Mouse (Mus musculus): ENCODE results near the gene Zic4. TPM values are rescaled to one million over a fixed set of nuclear protein-coding genes. Genes with fewer than 3 reads are reported as not detected.

Gene Zic4
- polyA plus RNA-seq, 1 experiment from 2014 or later = 0.77 TPM

GRCm38 (mm10) chr9:91394211-91394646 lies 32.0 kb downstream of the Zic4 start:
- H3K4me1 ChIP-seq = no peaks in the 10 kb centered on the region
- H3K9ac ChIP-seq = no peak overlapping the region
- H3K27me3 ChIP-seq = peaks cover 97% of the 10 kb centered on the region
- H3K27ac ChIP-seq = no peak overlapping the region
- H3K9me3 ChIP-seq = no peaks in the 10 kb centered on the region
- H3K4me3 ChIP-seq = no peak overlapping the region
- under 1% methylated on average over 14 of the region's 14 CpGs for WGBS
- no peaks in the 10 kb centered on the region for H3K36me3 ChIP-seq
- no peak for ATAC-seq (ENCODE audit: insufficient number of reproducible peaks, insufficient read depth, low FRiP score, low TSS enrichment, low read depth)
- no peak overlapping the region for H3K4me2 ChIP-seq

GRCm38 (mm10) chr9:91395066-91395772 lies 33.0 kb downstream of the Zic4 start:
- no peak overlapping the region for H3K27ac ChIP-seq
- H3K4me3 ChIP-seq = no peak overlapping the region
- ATAC-seq (ENCODE audit: insufficient number of reproducible peaks, insufficient read depth, low FRiP score, low TSS enrichment, low read depth) = no peak
- no peaks in the 10 kb centered on the region for H3K4me1 ChIP-seq
- H3K9ac ChIP-seq = no peak overlapping the region
- no peaks in the 10 kb centered on the region for H3K9me3 ChIP-seq
- 7% methylated on average over 14 of the region's 14 CpGs for WGBS
- H3K27me3 ChIP-seq = peaks cover 97% of the 10 kb centered on the region
- no peak overlapping the region for H3K4me2 ChIP-seq
- no peaks in the 10 kb centered on the region for H3K36me3 ChIP-seq

GRCm38 (mm10) chr9:91399976-91400375 lies 37.8 kb downstream of the Zic4 start:
- H3K9me3 ChIP-seq = no peaks in the 10 kb centered on the region
- no peak overlapping the region for H3K4me3 ChIP-seq
- H3K27me3 ChIP-seq = peaks cover 98% of the 10 kb centered on the region
- WGBS = 9% methylated on average over 7 of the region's 7 CpGs
- no peaks in the 10 kb centered on the region for H3K4me1 ChIP-seq
- no peaks in the 10 kb centered on the region for H3K36me3 ChIP-seq
- H3K4me2 ChIP-seq = no peak overlapping the region
- no peak overlapping the region for H3K27ac ChIP-seq
- ATAC-seq (ENCODE audit: insufficient number of reproducible peaks, insufficient read depth, low FRiP score, low TSS enrichment, low read depth) = no peak
- no peak overlapping the region for H3K9ac ChIP-seq

GRCm38 (mm10) chr9:91400482-91401093 lies 38.4 kb downstream of the Zic4 start:
- WGBS = 6% methylated on average over 8 of the region's 8 CpGs
- Histone ChIP-seq H3K4me2 (no peak overlapping the region), H3K9ac (no peak overlapping the region), H3K4me1 (no peaks in the 10 kb centered on the region), H3K4me3 (no peak overlapping the region), H3K36me3 (no peaks in the 10 kb centered on the region), H3K27me3 (peaks cover 98% of the 10 kb centered on the region), H3K9me3 (no peaks in the 10 kb centered on the region), H3K27ac (no peak overlapping the region)
- ATAC-seq (ENCODE audit: insufficient number of reproducible peaks, insufficient read depth, low FRiP score, low TSS enrichment, low read depth) = no peak

- WGBS = 1% methylated on average over 10 of the region's 10 CpGs
- Histone ChIP-seq H3K4me2 (no peak overlapping the region), H3K27ac (no peak overlapping the region), H3K4me1 (no peaks in the 10 kb centered on the region), H3K9ac (no peak overlapping the region), H3K4me3 (no peak overlapping the region), H3K27me3 (peaks cover 98% of the 10 kb centered on the region), H3K36me3 (no peaks in the 10 kb centered on the region), H3K9me3 (no peaks in the 10 kb centered on the region)
- no peak for ATAC-seq (ENCODE audit: insufficient number of reproducible peaks, insufficient read depth, low FRiP score, low TSS enrichment, low read depth)
These were observed 39.3 kb downstream of the Zic4 start for GRCm38 (mm10) chr9:91401471-91401870.

- WGBS = 3% methylated on average over 13 of the region's 13 CpGs
- Histone ChIP-seq H3K4me2 (no peak overlapping the region), H3K9me3 (no peaks in the 10 kb centered on the region), H3K4me3 (no peak overlapping the region), H3K9ac (no peak overlapping the region), H3K4me1 (no peaks in the 10 kb centered on the region), H3K27ac (no peak overlapping the region), H3K36me3 (no peaks in the 10 kb centered on the region), H3K27me3 (peaks cover 92% of the 10 kb centered on the region)
- ATAC-seq (ENCODE audit: insufficient number of reproducible peaks, insufficient read depth, low FRiP score, low TSS enrichment, low read depth) = no peak
These were observed 42.0 kb downstream of the Zic4 start for GRCm38 (mm10) chr9:91404229-91404628.

- H3K4me2 ChIP-seq = no peak overlapping the region
- WGBS = 1% methylated on average over 27 of the region's 27 CpGs
- H3K9me3 ChIP-seq = no peaks in the 10 kb centered on the region
- no peak overlapping the region for H3K9ac ChIP-seq
- H3K4me1 ChIP-seq = no peaks in the 10 kb centered on the region
- no peak overlapping the region for H3K4me3 ChIP-seq
- ATAC-seq (ENCODE audit: insufficient number of reproducible peaks, insufficient read depth, low FRiP score, low TSS enrichment, low read depth) = no peak
- peaks cover 92% of the 10 kb centered on the region for H3K27me3 ChIP-seq
- no peak overlapping the region for H3K27ac ChIP-seq
- no peaks in the 10 kb centered on the region for H3K36me3 ChIP-seq
These were observed 42.9 kb downstream of the Zic4 start for GRCm38 (mm10) chr9:91404905-91405752.

GRCm38 (mm10) chr9:91405753-91406178 lies 43.6 kb downstream of the Zic4 start:
- H3K4me2 ChIP-seq = no peak overlapping the region
- no peak for ATAC-seq (ENCODE audit: insufficient number of reproducible peaks, insufficient read depth, low FRiP score, low TSS enrichment, low read depth)
- H3K4me1 ChIP-seq = no peaks in the 10 kb centered on the region
- H3K27me3 ChIP-seq = peaks cover 92% of the 10 kb centered on the region
- WGBS = under 1% methylated on average over 16 of the region's 16 CpGs
- no peak overlapping the region for H3K4me3 ChIP-seq
- no peak overlapping the region for H3K9ac ChIP-seq
- no peaks in the 10 kb centered on the region for H3K9me3 ChIP-seq
- no peaks in the 10 kb centered on the region for H3K36me3 ChIP-seq
- no peak overlapping the region for H3K27ac ChIP-seq

- ATAC-seq (ENCODE audit: insufficient number of reproducible peaks, insufficient read depth, low FRiP score, low TSS enrichment, low read depth) = no peak
- no peak overlapping the region for H3K9ac ChIP-seq
- WGBS = 2% methylated on average over 6 of the region's 6 CpGs
- no peaks in the 10 kb centered on the region for H3K4me1 ChIP-seq
- H3K4me2 ChIP-seq = no peak overlapping the region
- H3K36me3 ChIP-seq = no peaks in the 10 kb centered on the region
- no peak overlapping the region for H3K27ac ChIP-seq
- H3K9me3 ChIP-seq = no peaks in the 10 kb centered on the region
- H3K27me3 ChIP-seq = peaks cover 92% of the 10 kb centered on the region
- H3K4me3 ChIP-seq = no peak overlapping the region
These were observed 44.1 kb downstream of the Zic4 start for GRCm38 (mm10) chr9:91406258-91406763.

GRCm38 (mm10) chr9:91409771-91410170 lies 47.6 kb downstream of the Zic4 start:
- H3K36me3 ChIP-seq = no peaks in the 10 kb centered on the region
- 3% methylated on average over 3 of the region's 3 CpGs for WGBS
- H3K27me3 ChIP-seq = peaks cover 84% of the 10 kb centered on the region
- no peaks in the 10 kb centered on the region for H3K4me1 ChIP-seq
- no peaks in the 10 kb centered on the region for H3K9me3 ChIP-seq
- H3K4me3 ChIP-seq = no peak overlapping the region
- ATAC-seq (ENCODE audit: insufficient number of reproducible peaks, insufficient read depth, low FRiP score, low TSS enrichment, low read depth) = no peak
- no peak overlapping the region for H3K27ac ChIP-seq
- no peak overlapping the region for H3K4me2 ChIP-seq
- no peak overlapping the region for H3K9ac ChIP-seq

- Histone ChIP-seq H3K27ac (no peak overlapping the region), H3K9ac (no peak overlapping the region), H3K27me3 (peaks cover 91% of the 10 kb centered on the region), H3K9me3 (no peaks in the 10 kb centered on the region), H3K4me1 (no peaks in the 10 kb centered on the region), H3K4me2 (no peak overlapping the region), H3K36me3 (no peaks in the 10 kb centered on the region), H3K4me3 (no peak overlapping the region)
- WGBS = under 1% methylated on average over 12 of the region's 12 CpGs
- no peak for ATAC-seq (ENCODE audit: insufficient number of reproducible peaks, insufficient read depth, low FRiP score, low TSS enrichment, low read depth)
These were observed 51.9 kb downstream of the Zic4 start for GRCm38 (mm10) chr9:91414007-91414661.

All from embryonic facial prominence, embryonic 13.5 days (tissue).